Mouse (Mus musculus) kidney, postnatal 0 days (tissue): ENCODE measurements at regions not wholly inside any gene's neighbourhood (a gene's known extent, or its start where the extent isn't known, plus 50 kb on each side); places are given as distances from the start of the nearest gene placed in this dataset.

Source experiments
- ATAC-seq: fragments of 200-750 bp; cut with Nextera tagmentation; replicated peaks from 2 replicates; pipeline ENCODE4 v1.8.0; 2017; ENCODE audit warnings: low read depth, moderate number of reproducible peaks, moderate TSS enrichment, moderate library complexity; ENCODE audit not compliant: low FRiP score
- DNase-seq: peaks from one replicate; pipeline ENCODE4 v3.0.0-alpha.2; 2016; ENCODE audit warnings: low spot score
- H3K27ac ChIP-seq: fragments of 300-500 bp; sonication (generic); 2 replicates; pipeline ENCODE4 v1.5.1; 2014; ENCODE audit warnings: mild to moderate bottlenecking
- H3K27me3 ChIP-seq: fragments of 300-500 bp; sonication (generic); 2 replicates; pipeline ENCODE4 v1.6.1; 2014; ENCODE audit warnings: low read length, mixed read lengths; ENCODE audit not compliant: insufficient read depth
- H3K36me3 ChIP-seq: fragments of 300-500 bp; sonication (generic); 2 replicates; pipeline ENCODE4 v1.6.1; 2014; ENCODE audit warnings: low read length, mixed read lengths; ENCODE audit not compliant: insufficient read depth
- H3K4me1 ChIP-seq: fragments of 300-500 bp; sonication (generic); replicated peaks from 2 replicates; pipeline ENCODE4 v1.6.1; 2014; ENCODE audit warnings: antibody characterized with exemption, low read length, mixed read lengths; ENCODE audit not compliant: insufficient read depth
- H3K4me2 ChIP-seq: fragments of 300-500 bp; sonication (generic); 2 replicates; pipeline ENCODE4 v1.6.1; 2014; ENCODE audit warnings: mild to moderate bottlenecking, low read length, moderate library complexity, mixed read lengths
- H3K4me3 ChIP-seq: fragments of 300-500 bp; sonication (generic); replicated peaks from 2 replicates; pipeline ENCODE4 v1.5.1; 2014; ENCODE audit warnings: low read depth, low read length
- H3K9ac ChIP-seq: fragments of 300-500 bp; sonication (generic); 2 replicates; pipeline ENCODE4 v1.6.1; 2014; ENCODE audit warnings: low read depth, low read length
- H3K9me3 ChIP-seq: fragments of 300-500 bp; sonication (generic); replicated peaks from 2 replicates; pipeline ENCODE4 v1.6.1; 2016; ENCODE audit warnings: low read length, inconsistent platforms, mixed read lengths
- CTCF ChIP-seq: IDR thresholded peaks from 2 replicates; pipeline ENCODE4 v1.5.1; 2016; ENCODE audit warnings: antibody characterized with exemption, low read depth, mild to moderate bottlenecking, moderate library complexity
- WGBS: fragments of 180-500 bp; shearing (Covaris S2); extraction: QIAGEN DNeasy Blood & Tissue Kit; methylation state at CpG from one replicate; pipeline ENCODE4 v1.1.7; 2014; 5-methylcytosine and 5-hydroxymethylcytosine counted together

DNA sequence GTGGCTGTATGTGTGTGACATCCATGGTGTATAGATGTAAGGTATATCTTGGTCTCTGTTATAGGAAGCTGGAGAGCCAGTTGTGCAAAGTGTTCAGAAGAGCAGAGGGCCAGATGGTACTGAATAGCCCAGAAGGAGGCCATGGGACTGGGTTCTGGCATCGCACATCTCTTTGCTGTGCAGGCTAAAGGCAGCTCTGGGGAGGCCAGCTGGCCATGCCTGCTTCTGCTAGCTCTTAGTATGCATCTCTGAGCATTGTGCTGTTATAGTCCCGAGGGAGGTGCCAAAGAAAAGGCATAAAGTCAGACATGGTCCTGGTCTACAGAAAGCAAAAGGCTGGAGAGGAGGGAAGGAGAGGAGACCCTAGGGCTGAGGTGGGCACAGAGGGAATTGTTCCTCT is 235.1 kb upstream of the Chd6 start:
- ATAC-seq: no peak
- H3K4me1 ChIP-seq: no peaks in the 10 kb centered on the region; the same call in 1 of the 2 replicates
- WGBS: 73% methylated on average over 2 of the region's 2 CpGs
- H3K36me3 ChIP-seq: no peaks in the 10 kb centered on the region
- TF ChIP-seq CTCF: no peak
- no peaks in the 10 kb centered on the region for H3K9me3 ChIP-seq
- H3K27me3 ChIP-seq: no peaks in the 10 kb centered on the region
- no peak overlapping the region for H3K4me3 ChIP-seq
- no peak overlapping the region for H3K9ac ChIP-seq
- H3K27ac ChIP-seq: no peak overlapping the region
- no peak overlapping the region for H3K4me2 ChIP-seq
- DNase-seq: no peak

DNA sequence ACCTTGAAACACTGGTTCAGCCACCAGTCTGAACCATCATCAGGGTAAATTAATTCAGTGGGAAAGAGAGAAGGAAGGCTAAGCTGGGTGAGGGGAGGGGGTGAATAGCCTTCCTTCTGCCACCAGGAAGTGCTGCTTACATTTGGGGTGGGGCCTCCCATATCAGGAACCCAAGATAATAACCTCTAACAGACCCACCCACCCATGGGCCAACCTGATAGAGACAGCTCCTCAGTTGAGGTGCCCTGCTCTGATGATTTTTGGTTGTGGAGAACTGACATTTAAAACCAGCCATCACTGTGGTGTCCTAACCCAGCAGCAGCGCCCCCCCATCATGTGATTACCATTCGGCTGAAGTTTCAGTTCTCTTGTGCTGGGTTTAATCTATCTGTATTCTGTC is 233.8 kb upstream of the Chd6 start:
- Histone ChIP-seq H3K9me3 (no peaks in the 10 kb centered on the region), H3K9ac (no peak overlapping the region), H3K4me1 (no peaks in the 10 kb centered on the region; the same call in 1 of the 2 replicates), H3K27me3 (no peaks in the 10 kb centered on the region), H3K36me3 (no peaks in the 10 kb centered on the region), H3K4me3 (no peak overlapping the region), H3K27ac (no peak overlapping the region), H3K4me2 (no peak overlapping the region)
- ATAC-seq (no peak), DNase-seq (no peak)
- WGBS: 87% methylated on average over 2 of the region's 2 CpGs
- TF ChIP-seq CTCF: no peak

DNA sequence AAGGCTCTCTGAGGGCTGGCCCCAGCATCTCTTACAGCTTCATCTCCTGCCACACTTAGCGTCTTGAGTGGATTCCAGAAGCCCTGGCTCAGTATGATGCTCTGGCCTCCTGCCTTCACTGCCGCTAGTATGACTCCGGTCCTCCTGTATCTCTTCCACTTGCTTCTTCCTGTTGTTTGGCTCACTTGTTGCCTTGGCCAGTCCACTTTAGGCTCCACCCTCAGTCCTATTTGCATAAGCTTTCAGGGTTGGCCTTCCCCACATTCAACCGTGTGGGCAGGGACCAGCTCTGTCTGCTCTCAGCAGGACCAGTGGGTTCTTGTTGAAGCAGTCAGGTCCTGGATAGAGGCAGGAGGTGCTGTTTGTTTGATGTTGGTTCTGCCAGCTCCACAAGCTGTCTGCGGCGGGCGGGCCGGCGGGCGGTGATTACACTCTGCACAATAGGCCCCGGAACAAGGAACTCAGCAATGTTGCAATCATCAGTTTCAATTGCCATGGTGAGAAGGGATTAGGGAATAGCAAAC is 232.6 kb upstream of the Chd6 start:
- Histone ChIP-seq H3K36me3 (no peaks in the 10 kb centered on the region), H3K4me2 (peak overlapping the region; percentile 34), H3K9ac (no peak overlapping the region), H3K4me3 (no peak overlapping the region), H3K27me3 (no peaks in the 10 kb centered on the region), H3K27ac (no peak overlapping the region), H3K9me3 (no peaks in the 10 kb centered on the region), H3K4me1 (no peaks in the 10 kb centered on the region; the same call in 1 of the 2 replicates)
- WGBS: 0% methylated on average over 11 of the region's 11 CpGs
- ATAC-seq (peak; percentile 80), DNase-seq (peak; percentile 76)
- TF ChIP-seq CTCF: 0 out of 2 replicates have a peak, but pooled peaks have one; percentile 2

DNA sequence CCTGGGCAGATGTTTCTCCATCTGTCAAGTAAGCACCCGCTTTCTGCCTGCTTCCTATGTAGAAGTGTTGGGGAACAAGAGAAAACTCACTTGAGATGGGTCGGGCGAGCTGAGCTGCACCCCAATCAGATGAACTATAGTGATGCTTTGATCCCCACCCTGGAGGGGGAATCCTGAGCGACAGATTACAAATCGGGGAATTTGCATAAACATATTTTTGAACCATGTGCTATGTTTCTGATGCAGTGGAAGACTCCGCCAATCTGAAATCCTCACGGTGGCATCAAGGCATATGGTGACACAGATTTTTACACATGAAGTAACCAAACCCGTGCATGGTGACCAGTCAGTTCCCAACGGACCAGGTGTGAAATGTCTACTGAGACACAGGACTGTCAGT is 231.4 kb upstream of the Chd6 start:
- no peaks in the 10 kb centered on the region for H3K9me3 ChIP-seq
- no peaks in the 10 kb centered on the region for H3K36me3 ChIP-seq
- no peaks in the 10 kb centered on the region for H3K27me3 ChIP-seq
- ATAC-seq (no peak), DNase-seq (no peak)
- H3K9ac ChIP-seq: no peak overlapping the region
- TF ChIP-seq CTCF: no peak
- H3K4me2 ChIP-seq: no peak overlapping the region
- no peak overlapping the region for H3K27ac ChIP-seq
- no peak overlapping the region for H3K4me3 ChIP-seq
- no peaks in the 10 kb centered on the region; the same call in 1 of the 2 replicates for H3K4me1 ChIP-seq
- WGBS: 84% methylated on average over 9 of the region's 9 CpGs

DNA sequence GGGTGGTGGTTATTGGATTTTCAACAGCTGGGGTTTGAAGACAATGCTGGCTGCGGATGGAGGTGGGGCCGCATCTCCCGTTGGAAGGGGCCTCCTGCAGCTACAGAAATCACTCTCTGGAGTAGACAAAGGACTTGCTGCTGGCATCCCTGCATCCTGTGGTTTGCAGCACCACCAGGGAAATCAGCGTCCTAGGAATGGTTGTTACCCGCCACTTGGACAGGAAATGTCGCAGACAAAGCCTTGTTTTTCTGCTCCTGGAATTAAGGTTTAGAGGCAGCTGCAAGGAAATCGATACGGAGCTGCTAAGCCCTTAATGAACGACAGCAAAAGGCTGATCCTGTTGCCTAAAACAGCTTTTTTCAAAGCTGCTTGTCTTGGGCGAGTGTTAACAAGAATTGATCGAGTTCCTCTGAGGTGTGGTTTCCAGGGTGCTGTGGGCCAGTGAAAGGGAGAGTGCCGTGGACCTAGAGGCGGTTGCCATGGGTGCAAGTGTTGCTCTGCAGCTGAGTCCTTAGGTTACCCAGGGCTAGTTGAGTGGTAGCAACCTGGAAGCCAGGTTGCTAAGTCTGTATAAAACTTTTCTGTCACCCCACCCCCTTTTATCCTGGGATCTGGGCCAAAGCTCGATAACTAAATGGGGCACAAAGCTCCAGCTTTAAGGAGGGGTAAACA is 230.6 kb upstream of the Chd6 start:
- no peak for TF ChIP-seq CTCF
- Histone ChIP-seq H3K4me1 (no peaks in the 10 kb centered on the region; the same call in 1 of the 2 replicates), H3K4me2 (no peak overlapping the region), H3K27me3 (no peaks in the 10 kb centered on the region), H3K9ac (no peak overlapping the region), H3K36me3 (no peaks in the 10 kb centered on the region), H3K9me3 (no peaks in the 10 kb centered on the region), H3K27ac (no peak overlapping the region), H3K4me3 (no peak overlapping the region)
- DNase-seq (no peak), ATAC-seq (no peak)
- 21% methylated on average over 14 of the region's 14 CpGs for WGBS

DNA sequence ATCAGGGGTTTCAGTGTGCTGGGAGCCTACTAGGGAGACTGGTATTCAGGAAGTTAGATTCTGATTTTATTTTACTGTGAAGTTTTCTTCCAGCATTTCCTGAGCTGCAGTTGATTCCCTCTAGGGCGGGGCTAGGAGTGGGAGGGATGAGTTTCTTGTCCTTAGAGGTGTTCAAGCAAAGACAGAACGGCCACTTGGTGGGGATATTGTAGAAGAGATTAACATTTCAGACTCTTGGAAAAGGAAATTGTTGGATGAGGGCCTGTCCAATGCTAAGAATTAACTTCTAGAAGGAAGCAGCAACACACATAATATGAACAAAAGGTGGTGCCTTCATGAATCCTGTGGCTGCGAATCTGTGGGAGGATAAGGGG is 230.1 kb upstream of the Chd6 start:
- H3K4me2 ChIP-seq: no peak overlapping the region
- H3K9me3 ChIP-seq: no peaks in the 10 kb centered on the region
- ATAC-seq (no peak), DNase-seq (peak; percentile 34)
- TF ChIP-seq CTCF: peak; percentile 44; the same call in 1 of the 2 replicates
- H3K27me3 ChIP-seq: no peaks in the 10 kb centered on the region
- WGBS: 24% methylated on average over 3 of the region's 3 CpGs
- H3K4me1 ChIP-seq: no peaks in the 10 kb centered on the region; the same call in 1 of the 2 replicates
- no peak overlapping the region for H3K9ac ChIP-seq
- H3K4me3 ChIP-seq: no peak overlapping the region
- H3K36me3 ChIP-seq: no peaks in the 10 kb centered on the region
- no peak overlapping the region for H3K27ac ChIP-seq
